Mouse (Mus musculus) testis, adult 2 months (tissue): ENCODE measurements around the gene Atraid.

ENCODE experiments used
- CTCF ChIP-seq: fragments of 200-500 bp; IDR thresholded peaks from 2 replicates; pipeline ENCODE4 v1.5.1; 2012; ENCODE audit warnings: low read depth, mild to moderate bottlenecking, inconsistent platforms, low read length, moderate library complexity; ENCODE audit not compliant: control insufficient read depth, insufficient read depth, insufficient replicate concordance
- POLR2A ChIP-seq: fragments of 200-500 bp; IDR thresholded peaks from 2 replicates; pipeline ENCODE4 v1.6.1; 2012; ENCODE audit warnings: low read depth, mild to moderate bottlenecking, inconsistent platforms, low read length, moderate library complexity; ENCODE audit not compliant: control insufficient read depth

- TF ChIP-seq CTCF, result no peak
- TF ChIP-seq POLR2A, result no peak
Observed at GRCm38 (mm10) chr5:31071821-31072220, 23.7 kb downstream of the Atraid start.
